Mouse (Mus musculus) stomach, embryonic 15.5 days (tissue): ENCODE measurements around the gene Klhdc9. TPM values are rescaled to one million over a fixed set of nuclear protein-coding genes. Genes with fewer than 3 reads are reported as not detected.

Source experiments
- ATAC-seq: fragments of 200-750 bp; cut with Nextera tagmentation; 2 replicates; pipeline ENCODE4 v1.8.0; 2017; ENCODE audit warnings: low read depth, moderate number of reproducible peaks, moderate TSS enrichment; ENCODE audit not compliant: insufficient read depth, low FRiP score
- H3K27ac ChIP-seq: fragments of 300-500 bp; sonication (generic); 2 replicates; pipeline ENCODE4 v1.5.1; 2015; ENCODE audit warnings: mild to moderate bottlenecking, inconsistent platforms
- H3K27me3 ChIP-seq: fragments of 300-500 bp; sonication (generic); replicated peaks from 2 replicates; pipeline ENCODE4 v1.6.1; 2015; ENCODE audit warnings: inconsistent platforms
- H3K36me3 ChIP-seq: fragments of 300-500 bp; sonication (generic); 2 replicates; pipeline ENCODE4 v1.6.1; 2015; ENCODE audit warnings: inconsistent platforms
- H3K4me1 ChIP-seq: fragments of 300-500 bp; sonication (generic); 2 replicates; pipeline ENCODE4 v1.6.1; 2015; ENCODE audit warnings: inconsistent platforms
- H3K4me2 ChIP-seq: fragments of 300-500 bp; sonication (generic); 2 replicates; pipeline ENCODE4 v1.6.1; 2015; ENCODE audit warnings: mild to moderate bottlenecking, inconsistent platforms
- H3K4me3 ChIP-seq: fragments of 300-500 bp; sonication (generic); replicated peaks from 2 replicates; pipeline ENCODE4 v1.5.1; 2015; ENCODE audit warnings: inconsistent platforms
- H3K9ac ChIP-seq: fragments of 300-500 bp; sonication (generic); 2 replicates; pipeline ENCODE4 v1.6.1; 2015; ENCODE audit warnings: inconsistent platforms
- H3K9me3 ChIP-seq: fragments of 300-500 bp; sonication (generic); 2 replicates; pipeline ENCODE4 v1.6.1; 2016; ENCODE audit warnings: inconsistent platforms
- WGBS: fragments of 180-500 bp; shearing (Covaris S2); methylation state at CpG from one replicate; pipeline ENCODE4 v1.1.7; 2015; 5-methylcytosine and 5-hydroxymethylcytosine counted together
- polyA plus RNA-seq: library from polyadenylated mRNA; unstranded; fragments of >200 nt; fragmentation: Nextera tagmentation; extraction: Ambion mirVana; gene quantifications from 2 replicates; pipeline ENCODE4 v1.2.1, GENCODE M21; 2015

Gene Klhdc9
- polyA plus RNA-seq, 1 experiment from 2014 or later: 1.0 TPM

DNA sequence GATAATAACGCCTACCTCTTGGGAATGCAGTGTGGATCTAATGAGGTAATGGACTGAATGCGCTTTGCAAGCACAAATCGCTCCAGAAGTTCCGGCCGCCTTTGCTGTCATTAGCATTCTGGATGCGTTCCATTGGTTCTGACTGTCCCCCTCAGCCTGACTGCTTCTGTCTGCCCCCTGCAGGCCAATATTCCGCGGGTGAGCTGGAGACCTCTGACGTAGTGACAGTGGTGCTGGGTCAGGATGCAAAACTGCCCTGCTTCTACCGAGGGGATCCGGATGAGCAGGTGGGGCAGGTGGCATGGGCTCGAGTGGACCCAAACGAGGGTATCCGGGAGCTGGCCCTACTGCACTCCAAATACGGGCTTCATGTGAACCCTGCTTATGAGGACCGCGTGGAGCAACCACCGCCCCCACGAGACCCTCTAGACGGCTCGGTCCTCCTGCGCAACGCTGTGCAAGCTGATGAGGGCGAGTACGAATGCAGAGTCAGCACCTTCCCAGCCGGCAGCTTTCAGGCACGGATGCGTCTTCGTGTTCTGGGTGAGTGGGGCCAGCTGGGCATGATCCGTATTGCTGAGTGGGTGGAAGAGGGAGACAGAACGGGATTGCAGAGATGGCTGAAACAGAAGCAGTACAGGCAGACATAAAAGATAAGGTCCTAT lies 19.5 kb upstream of the Klhdc9 start:
- Histone ChIP-seq H3K9me3 (no peaks in the 10 kb centered on the region), H3K4me2 (peak overlapping the region; percentile 57), H3K4me3 (peak overlapping the region; percentile 25), H3K27ac (peak overlapping the region; percentile 44; the same call in 1 of the 2 replicates), H3K27me3 (no peaks in the 10 kb centered on the region), H3K9ac (no peak overlapping the region), H3K4me1 (peaks cover 17% of the 10 kb centered on the region), H3K36me3 (no peaks in the 10 kb centered on the region)
- ATAC-seq: 0 out of 2 replicates have a peak, but pooled peaks have one; percentile 9
- WGBS: 7% methylated on average over 31 of the region's 31 CpGs

DNA sequence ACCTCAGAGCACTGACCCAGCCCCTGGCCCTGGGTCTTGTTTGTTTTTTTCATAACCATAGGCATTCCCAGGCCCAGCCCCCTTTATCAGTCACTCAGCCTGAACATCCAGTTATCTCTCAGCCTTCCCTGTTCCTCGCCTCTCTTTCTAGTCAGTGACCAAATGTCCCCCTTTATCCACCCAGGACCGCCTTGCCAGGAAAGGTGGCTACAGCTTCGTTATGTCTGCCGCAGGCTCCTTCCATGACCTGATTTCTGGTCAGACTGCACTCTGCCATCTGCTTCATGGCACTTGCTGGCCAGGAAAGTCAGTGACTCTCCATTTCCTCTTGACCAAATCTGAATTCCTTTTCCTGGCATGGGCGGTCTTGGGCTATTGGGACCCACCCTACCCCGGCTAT lies 17.7 kb upstream of the Klhdc9 start:
- Histone ChIP-seq H3K9me3 (no peaks in the 10 kb centered on the region), H3K4me1 (peaks cover 25% of the 10 kb centered on the region), H3K27ac (no peak overlapping the region), H3K27me3 (no peaks in the 10 kb centered on the region), H3K4me2 (no peak overlapping the region), H3K4me3 (no peak overlapping the region), H3K36me3 (no peaks in the 10 kb centered on the region), H3K9ac (no peak overlapping the region)
- WGBS: 75% methylated on average over 6 of the region's 6 CpGs
- ATAC-seq: no peak

GRCm38 (mm10) chr1:171375646-171376097 lies 15.1 kb upstream of the Klhdc9 start:
- no peaks in the 10 kb centered on the region for H3K27me3 ChIP-seq
- no peak overlapping the region for H3K4me3 ChIP-seq
- peaks cover 25% of the 10 kb centered on the region for H3K4me1 ChIP-seq
- peak; percentile 86 for ATAC-seq
- H3K4me2 ChIP-seq: peak overlapping the region; percentile 4; the same call in 1 of the 2 replicates
- H3K9me3 ChIP-seq: no peaks in the 10 kb centered on the region
- H3K9ac ChIP-seq: no peak overlapping the region
- 47% methylated on average over 9 of the region's 9 CpGs for WGBS
- no peaks in the 10 kb centered on the region for H3K36me3 ChIP-seq
- peak overlapping the region; percentile 63 for H3K27ac ChIP-seq

GRCm38 (mm10) chr1:171373946-171374345 lies 13.3 kb upstream of the Klhdc9 start:
- peak overlapping the region; percentile 21 for H3K4me2 ChIP-seq
- peak overlapping the region; percentile 55; the same call in 1 of the 2 replicates for H3K27ac ChIP-seq
- no peak overlapping the region for H3K9ac ChIP-seq
- H3K9me3 ChIP-seq: no peaks in the 10 kb centered on the region
- ATAC-seq: no peak
- WGBS: 13% methylated on average over 2 of the region's 4 CpGs
- H3K4me1 ChIP-seq: peaks cover 14% of the 10 kb centered on the region
- no peaks in the 10 kb centered on the region for H3K36me3 ChIP-seq
- no peak overlapping the region for H3K4me3 ChIP-seq
- H3K27me3 ChIP-seq: no peaks in the 10 kb centered on the region

DNA sequence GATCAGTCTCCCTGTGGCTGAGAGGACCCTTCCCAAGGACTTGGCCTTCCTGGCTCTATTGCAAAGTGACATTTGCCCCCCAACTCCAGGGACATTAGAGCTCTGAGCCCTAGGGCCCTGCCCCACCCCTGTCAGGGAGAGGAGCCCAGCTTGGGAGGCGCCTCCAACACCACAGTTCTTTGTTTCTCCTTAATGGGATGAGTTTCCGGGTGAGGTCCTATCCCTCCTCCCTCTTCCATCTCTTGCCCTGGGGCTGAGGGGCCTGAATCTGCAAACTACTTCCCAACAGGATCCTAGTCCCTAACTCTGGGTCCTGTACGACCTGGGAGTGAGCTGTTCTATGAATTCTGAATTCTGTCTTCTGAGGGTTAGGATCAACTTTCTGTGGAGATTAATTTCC lies 12.3 kb upstream of the Klhdc9 start:
- Histone ChIP-seq H3K36me3 (no peaks in the 10 kb centered on the region), H3K27ac (no peak overlapping the region), H3K27me3 (no peaks in the 10 kb centered on the region), H3K9me3 (no peaks in the 10 kb centered on the region), H3K4me3 (no peak overlapping the region; the same call in 1 of the 2 replicates), H3K4me2 (peak overlapping the region; percentile 17; the same call in 1 of the 2 replicates), H3K9ac (no peak overlapping the region), H3K4me1 (peaks cover 14% of the 10 kb centered on the region)
- WGBS: 71% methylated on average over 3 of the region's 3 CpGs
- no peak for ATAC-seq

GRCm38 (mm10) chr1:171369845-171370556 lies 9.4 kb upstream of the Klhdc9 start, which contains the start of gene Nectin4:
Gene Nectin4 (plus strand): TSS chr1:171370099.
- no peaks in the 10 kb centered on the region for H3K9me3 ChIP-seq
- 0 out of 2 replicates have a peak within 1 kb of the TSS, but pooled peaks have one; percentile 17 for H3K9ac ChIP-seq
- H3K4me1 ChIP-seq: peaks cover 8% of the 10 kb centered on the region
- ATAC-seq: peak; percentile 78
- H3K27ac ChIP-seq: peak within 1 kb of the TSS; percentile 75
- H3K27me3 ChIP-seq: no peaks in the 10 kb centered on the region
- 35% methylated on average over 20 of the region's 20 CpGs for WGBS
- peak within 1 kb of the TSS; percentile 45 for H3K4me2 ChIP-seq
- peak within 1 kb of the TSS; percentile 35 for H3K4me3 ChIP-seq
- no peaks in the 10 kb centered on the region for H3K36me3 ChIP-seq

DNA sequence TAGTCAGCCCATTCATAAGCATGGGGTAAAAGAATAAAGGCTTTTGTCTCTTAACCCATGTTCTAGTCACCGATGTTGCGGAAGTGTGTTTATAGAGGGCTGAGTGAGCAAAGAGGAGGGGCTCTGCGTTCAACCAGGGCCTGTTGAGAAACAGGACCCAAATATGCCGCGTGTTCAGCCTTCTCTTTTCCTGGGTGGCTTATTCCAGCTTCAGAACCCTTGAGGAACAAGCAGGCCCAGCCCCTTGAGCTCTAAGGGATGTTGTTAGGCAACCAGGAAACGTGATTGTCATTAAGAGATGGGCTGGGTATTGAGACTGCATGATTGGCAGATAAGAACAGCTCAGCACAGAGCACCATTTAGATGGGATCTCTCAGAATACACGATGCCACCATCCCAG lies 5.3 kb upstream of the Klhdc9 start:
- H3K9me3 ChIP-seq: no peaks in the 10 kb centered on the region
- H3K4me2 ChIP-seq: no peak overlapping the region
- ATAC-seq: no peak
- H3K36me3 ChIP-seq: no peaks in the 10 kb centered on the region
- H3K4me3 ChIP-seq: no peak overlapping the region
- no peak overlapping the region for H3K9ac ChIP-seq
- H3K27me3 ChIP-seq: no peaks in the 10 kb centered on the region
- peaks cover 4% of the 10 kb centered on the region; the same call in 1 of the 2 replicates for H3K4me1 ChIP-seq
- WGBS: 52% methylated on average over 7 of the region's 7 CpGs
- H3K27ac ChIP-seq: no peak overlapping the region; the same call in 1 of the 2 replicates

GRCm38 (mm10) chr1:171361106-171362103 lies 807 bp upstream of the Klhdc9 start:
- 29% methylated on average over 16 of the region's 16 CpGs for WGBS
- peak overlapping the region; percentile 52; the same call in 1 of the 2 replicates for H3K27ac ChIP-seq
- peak; percentile 40; the same call in 1 of the 2 replicates for ATAC-seq

DNA sequence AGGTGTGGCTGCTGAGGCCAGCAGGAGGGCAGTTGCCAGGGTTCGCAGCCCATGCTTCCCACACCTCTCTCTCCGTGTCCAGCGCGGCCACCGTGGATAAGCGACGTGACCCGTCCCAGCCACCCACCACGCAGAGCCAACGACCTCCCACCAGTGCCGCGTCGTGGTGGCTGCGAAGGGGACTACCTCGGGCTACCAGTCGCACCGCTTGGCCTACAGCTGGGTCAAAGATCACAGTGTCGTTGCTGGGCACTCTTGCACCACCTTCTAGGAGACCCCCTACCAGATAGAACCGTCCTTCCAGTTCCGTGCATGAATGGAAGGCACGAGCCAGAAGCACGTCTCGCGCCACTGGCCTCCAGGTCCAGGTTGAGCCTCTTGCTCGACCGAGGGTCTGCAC lies 345 bp downstream of the Klhdc9 start:
- H3K27ac ChIP-seq: no peak overlapping the region; the same call in 1 of the 2 replicates

More at GRCm38 (mm10) chr1:171361106-171362103, 807 bp upstream of the Klhdc9 start:
- Histone ChIP-seq H3K4me3 (peak overlapping the region; percentile 51), H3K4me2 (peak overlapping the region; percentile 75), H3K4me1 (peaks cover 4% of the 10 kb centered on the region; the same call in 1 of the 2 replicates), H3K36me3 (peaks cover 15% of the 10 kb centered on the region), H3K9me3 (no peaks in the 10 kb centered on the region), H3K9ac (peak overlapping the region; percentile 10; the same call in 1 of the 2 replicates), H3K27me3 (no peaks in the 10 kb centered on the region)

DNA sequence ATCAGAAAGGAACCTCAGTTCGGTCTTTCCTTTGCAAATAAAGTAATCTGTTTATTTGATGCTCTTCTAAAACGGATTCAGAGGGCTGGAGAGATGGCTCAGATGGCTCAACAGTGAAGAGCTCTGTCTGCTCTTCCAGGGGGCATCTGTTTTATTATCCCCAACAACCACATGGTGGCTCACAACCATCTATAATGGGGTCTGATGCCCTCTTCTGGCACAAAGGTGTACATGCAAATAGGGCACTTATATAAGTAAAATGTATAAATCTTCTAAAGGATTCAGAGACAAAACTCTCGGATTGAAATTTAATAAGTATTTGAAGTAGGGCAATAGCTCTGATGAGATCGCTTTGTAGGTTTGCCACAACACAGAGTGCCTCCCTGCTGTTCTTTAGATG lies 2.2 kb downstream of the Klhdc9 start:
- WGBS: 69% methylated on average over 4 of the region's 4 CpGs
- H3K27me3 ChIP-seq: no peaks in the 10 kb centered on the region
- H3K9me3 ChIP-seq: no peaks in the 10 kb centered on the region
- no peak overlapping the region for H3K4me2 ChIP-seq
- ATAC-seq: no peak
- peaks cover 16% of the 10 kb centered on the region for H3K36me3 ChIP-seq
- H3K4me3 ChIP-seq: no peak overlapping the region
- peaks cover 4% of the 10 kb centered on the region; the same call in 1 of the 2 replicates for H3K4me1 ChIP-seq
- no peak overlapping the region for H3K9ac ChIP-seq
- H3K27ac ChIP-seq: no peak overlapping the region

More for the DNA sequence above, 345 bp downstream of the Klhdc9 start:
- peak overlapping the region; percentile 10; the same call in 1 of the 2 replicates for H3K9ac ChIP-seq
- H3K4me1 ChIP-seq: peaks cover 4% of the 10 kb centered on the region; the same call in 1 of the 2 replicates
- peak overlapping the region; percentile 75 for H3K4me2 ChIP-seq
- H3K36me3 ChIP-seq: peaks cover 16% of the 10 kb centered on the region
- peak overlapping the region; percentile 51 for H3K4me3 ChIP-seq
- no peaks in the 10 kb centered on the region for H3K27me3 ChIP-seq
- ATAC-seq: peak; percentile 28; the same call in 1 of the 2 replicates
- WGBS: 4% methylated on average over 26 of the region's 26 CpGs
- no peaks in the 10 kb centered on the region for H3K9me3 ChIP-seq

DNA sequence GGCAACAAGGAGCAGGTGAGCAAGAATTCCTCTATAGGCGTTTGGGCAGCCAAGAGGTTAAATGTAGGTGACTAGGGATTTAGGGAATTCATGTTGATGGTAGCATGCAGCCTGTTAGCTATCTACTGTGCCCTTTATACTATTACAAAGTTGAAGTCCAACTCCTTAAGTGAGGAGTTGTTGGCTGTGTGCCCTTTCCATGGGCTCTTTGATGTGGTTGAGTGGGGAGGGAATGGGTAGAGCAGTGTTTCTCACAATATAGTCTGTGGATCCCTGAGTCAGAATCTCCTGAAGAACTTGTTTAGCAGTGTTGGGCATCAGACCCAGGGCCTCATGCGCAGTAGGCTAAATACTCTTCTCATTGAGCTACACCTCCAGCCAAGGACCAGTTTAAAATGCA lies 3.8 kb downstream of the Klhdc9 start:
- Histone ChIP-seq H3K9me3 (no peaks in the 10 kb centered on the region), H3K4me3 (no peak overlapping the region), H3K9ac (no peak overlapping the region), H3K27ac (no peak overlapping the region), H3K27me3 (no peaks in the 10 kb centered on the region), H3K36me3 (peaks cover 16% of the 10 kb centered on the region), H3K4me1 (peaks cover 4% of the 10 kb centered on the region; the same call in 1 of the 2 replicates), H3K4me2 (no peak overlapping the region)
- WGBS: 89% methylated on average over 2 of the region's 2 CpGs
- ATAC-seq: no peak
